Mouse (Mus musculus) adrenal gland, postnatal 4 days (tissue): ENCODE results near the gene Anp32e. TPM values are rescaled to one million over a fixed set of nuclear protein-coding genes. Genes with fewer than 3 reads are reported as not detected.
"Not testable (repeated sequence)": the region's sequence is repeated elsewhere in the genome, so short reads cannot be mapped to it uniquely, and the experiment has no call there.

ENCODE experiments used
- DNase-seq, 2 experiments: peaks; one replicate each; pipeline ENCODE4 v3.0.0; 2021 to 2022; ENCODE audit warnings: low spot score in 2 of 2, mixed read lengths in 2 of 2
- total RNA-seq, 2 experiments: library from RNA; stranded (reverse); gene quantifications; 2 replicates each; pipeline ENCODE4 v1.2.3; 2021

The Anp32e gene
- total RNA-seq, 2 experiments from 2014 or later = 145 to 146 TPM

- no peak for DNase-seq
Observed at GRCm38 (mm10) chr3:95938835-95939234, 9.8 kb downstream of the Anp32e start.

- no peak for DNase-seq
Observed at GRCm38 (mm10) chr3:95942749-95943148, 13.7 kb downstream of the Anp32e start.

- DNase-seq = no peak
Observed at GRCm38 (mm10) chr3:95943226-95943625, 14.2 kb downstream of the Anp32e start.

GRCm38 (mm10) chr3:95944742-95945141, 15.7 kb downstream of the Anp32e start:
- DNase-seq = no peak

- DNase-seq = no peak
Observed at GRCm38 (mm10) chr3:95945731-95946240, 16.7 kb downstream of the Anp32e start.

DNA sequence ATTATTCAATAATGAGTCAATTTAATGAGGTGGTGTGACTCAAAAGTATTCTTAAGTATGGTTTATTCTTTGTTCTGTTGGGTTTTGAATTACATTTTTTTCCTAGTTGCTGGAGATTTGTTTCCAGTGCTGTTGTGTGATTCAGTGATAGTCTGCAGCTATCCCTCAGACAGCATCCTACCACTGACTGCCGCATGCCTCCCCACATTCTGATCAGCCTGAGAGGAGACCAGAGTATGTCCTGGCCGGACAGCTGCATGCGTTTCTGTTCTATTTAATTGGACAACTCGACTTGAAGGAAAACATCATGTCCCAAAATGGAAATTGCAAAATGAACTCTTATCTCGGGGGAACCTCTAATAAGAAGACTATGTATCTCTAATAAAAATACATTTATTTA, 19.3 kb downstream of the Anp32e start:
- no peak for DNase-seq

GRCm38 (mm10) chr3:95950763-95951551, 21.9 kb downstream of the Anp32e start:
- peak; percentile 74 to 80 for DNase-seq

- DNase-seq = not testable (repeated sequence)
Observed at GRCm38 (mm10) chr3:95951566-95951965, 22.5 kb downstream of the Anp32e start.

- DNase-seq = no peak
Observed at GRCm38 (mm10) chr3:95953023-95953422, 24.0 kb downstream of the Anp32e start.

GRCm38 (mm10) chr3:95953522-95953921, 24.5 kb downstream of the Anp32e start:
- DNase-seq = no peak

DNA sequence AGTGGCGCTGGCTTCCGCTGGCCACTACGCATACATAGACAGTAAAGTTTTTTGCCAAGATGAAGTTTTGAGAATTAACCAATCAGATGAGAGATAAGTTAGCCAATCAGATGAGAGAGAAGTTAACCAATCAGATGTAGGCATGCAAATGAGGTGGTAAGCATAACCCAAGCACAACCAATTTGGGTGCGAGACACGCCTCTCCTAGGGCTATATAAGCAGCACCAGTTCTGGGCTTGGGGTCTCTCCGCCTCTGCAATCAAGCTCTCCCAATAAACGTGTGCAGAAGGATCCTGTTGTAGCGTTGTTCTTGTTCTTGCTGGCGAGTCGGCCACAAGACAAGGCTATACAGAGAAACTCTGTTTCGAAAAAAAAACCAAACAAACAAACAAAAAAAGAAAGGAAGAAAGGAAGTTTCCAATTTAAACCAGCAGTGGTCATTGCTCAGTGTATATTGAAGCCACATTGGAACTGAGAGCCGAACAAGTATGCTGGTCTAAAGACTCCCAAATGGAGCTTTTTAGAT, 25.7 kb downstream of the Anp32e start:
- not testable (repeated sequence) for DNase-seq

- DNase-seq = no peak
Observed at GRCm38 (mm10) chr3:95955318-95955717, 26.3 kb downstream of the Anp32e start.

DNA sequence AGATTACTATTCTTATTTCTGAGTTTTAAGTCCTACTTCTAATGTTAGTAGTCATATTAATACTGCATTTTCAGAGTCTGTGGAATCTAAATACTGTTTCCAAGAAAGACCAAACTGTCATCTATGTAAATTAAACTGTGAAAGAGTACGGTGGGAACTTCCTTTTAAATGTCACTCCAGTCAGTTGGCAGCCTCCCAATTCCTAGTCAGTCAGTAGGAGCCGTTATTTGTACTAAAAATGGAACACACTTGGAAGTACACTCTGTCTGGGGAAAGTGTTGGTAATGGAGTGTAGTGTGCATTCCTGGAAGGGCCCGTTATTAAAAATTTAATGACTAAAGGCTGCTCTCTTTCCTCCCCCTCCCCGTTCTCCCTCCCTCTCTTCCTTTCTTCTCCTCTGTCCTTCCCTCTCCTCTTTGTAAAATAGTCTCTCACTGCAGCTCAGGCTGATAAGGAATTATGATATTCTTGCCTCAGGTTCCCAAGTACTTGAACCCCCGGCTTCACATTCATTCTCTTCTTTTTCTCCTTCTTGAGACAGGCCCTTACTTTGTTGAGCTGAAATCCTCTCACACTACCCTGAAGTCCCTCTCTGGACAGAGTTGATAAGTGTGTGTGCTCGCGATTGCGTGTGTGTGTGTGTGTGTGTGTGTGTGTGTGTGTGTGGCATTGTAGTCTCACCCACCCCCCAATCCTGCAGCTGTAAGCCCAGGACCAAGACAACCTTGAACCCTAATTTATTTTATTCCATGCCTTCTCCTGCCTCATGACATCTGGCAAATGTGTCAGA, 28.5 kb downstream of the Anp32e start:
- no peak for DNase-seq

DNA sequence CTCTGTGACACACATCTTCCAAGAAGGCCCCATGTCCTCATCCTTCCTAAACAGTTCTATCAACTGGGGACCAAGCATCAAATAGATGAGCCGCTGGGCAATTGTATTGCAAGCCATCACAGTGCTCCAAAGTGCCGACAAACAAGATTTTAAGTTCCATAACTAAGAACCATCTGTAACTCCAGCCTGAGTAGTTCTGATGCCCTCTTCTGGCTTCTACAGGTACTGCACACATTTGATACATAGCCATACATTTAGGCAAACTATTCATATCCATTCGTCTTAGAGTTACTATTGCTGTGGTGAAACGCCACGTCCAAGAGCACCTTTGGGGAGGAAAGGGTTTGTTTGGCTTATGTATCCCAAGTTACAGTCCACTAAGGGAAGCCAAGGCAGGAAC, 30.0 kb downstream of the Anp32e start:
- DNase-seq = no peak

DNA sequence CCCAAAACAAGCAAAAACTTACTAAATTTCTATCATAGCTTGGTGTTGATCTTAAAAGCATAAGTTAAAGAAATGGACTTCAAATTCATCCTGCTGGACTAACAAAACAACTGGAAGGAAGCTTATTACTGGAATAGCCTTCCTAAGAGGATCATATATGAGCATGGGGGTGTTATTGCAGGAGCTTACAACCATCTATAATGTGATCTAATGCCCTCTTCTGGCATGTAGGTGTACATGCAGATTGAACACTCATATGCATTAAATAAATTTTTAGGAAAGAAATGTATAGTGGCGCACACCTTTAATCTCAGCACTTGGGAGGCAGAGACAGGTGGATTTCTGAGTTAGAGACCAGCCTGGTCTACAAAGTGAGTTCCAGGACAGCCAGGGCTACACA, 30.8 kb downstream of the Anp32e start:
- DNase-seq = no peak

- DNase-seq = not testable (repeated sequence)
Observed at GRCm38 (mm10) chr3:95962182-95962581, 33.1 kb downstream of the Anp32e start.

DNA sequence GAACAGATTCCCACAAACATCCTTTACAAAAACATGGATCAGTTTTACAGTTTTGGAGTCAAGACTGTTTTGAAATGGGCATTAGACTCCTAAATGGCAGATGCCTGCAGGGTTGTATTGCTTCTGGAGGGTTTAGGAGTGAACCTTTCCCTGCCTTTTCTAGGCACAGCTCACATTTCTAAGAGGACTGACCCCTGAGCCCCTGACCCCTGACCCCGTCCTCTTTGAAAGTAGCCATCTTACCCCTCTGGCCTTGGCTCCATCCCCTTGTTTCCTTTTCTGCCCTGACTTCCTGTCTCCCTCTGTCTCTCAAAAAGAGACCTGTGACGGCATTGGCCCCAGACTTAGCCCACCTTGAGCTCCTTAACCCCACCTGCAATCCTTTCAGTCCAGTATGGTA, 34.2 kb downstream of the Anp32e start:
- DNase-seq = no peak

DNA sequence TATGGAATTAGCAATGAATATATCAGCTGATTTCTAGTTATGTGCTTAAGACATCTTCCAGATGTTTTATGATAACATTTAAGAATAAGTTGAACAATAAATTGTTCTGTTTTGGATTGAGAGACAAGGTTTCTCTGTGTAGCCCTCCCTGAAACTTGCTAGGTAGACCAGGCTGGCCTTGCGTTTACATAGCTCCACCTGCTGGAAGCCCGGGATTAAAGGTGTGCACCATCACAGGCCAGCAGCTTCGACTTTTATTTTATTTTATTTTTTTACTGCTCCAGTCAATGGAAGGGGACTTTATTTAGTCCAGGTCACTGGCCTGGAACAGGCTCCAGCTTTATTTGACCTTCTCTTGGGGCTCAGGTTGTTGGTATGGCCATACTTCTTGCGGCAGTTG, 34.6 kb downstream of the Anp32e start:
- no peak for DNase-seq

DNA sequence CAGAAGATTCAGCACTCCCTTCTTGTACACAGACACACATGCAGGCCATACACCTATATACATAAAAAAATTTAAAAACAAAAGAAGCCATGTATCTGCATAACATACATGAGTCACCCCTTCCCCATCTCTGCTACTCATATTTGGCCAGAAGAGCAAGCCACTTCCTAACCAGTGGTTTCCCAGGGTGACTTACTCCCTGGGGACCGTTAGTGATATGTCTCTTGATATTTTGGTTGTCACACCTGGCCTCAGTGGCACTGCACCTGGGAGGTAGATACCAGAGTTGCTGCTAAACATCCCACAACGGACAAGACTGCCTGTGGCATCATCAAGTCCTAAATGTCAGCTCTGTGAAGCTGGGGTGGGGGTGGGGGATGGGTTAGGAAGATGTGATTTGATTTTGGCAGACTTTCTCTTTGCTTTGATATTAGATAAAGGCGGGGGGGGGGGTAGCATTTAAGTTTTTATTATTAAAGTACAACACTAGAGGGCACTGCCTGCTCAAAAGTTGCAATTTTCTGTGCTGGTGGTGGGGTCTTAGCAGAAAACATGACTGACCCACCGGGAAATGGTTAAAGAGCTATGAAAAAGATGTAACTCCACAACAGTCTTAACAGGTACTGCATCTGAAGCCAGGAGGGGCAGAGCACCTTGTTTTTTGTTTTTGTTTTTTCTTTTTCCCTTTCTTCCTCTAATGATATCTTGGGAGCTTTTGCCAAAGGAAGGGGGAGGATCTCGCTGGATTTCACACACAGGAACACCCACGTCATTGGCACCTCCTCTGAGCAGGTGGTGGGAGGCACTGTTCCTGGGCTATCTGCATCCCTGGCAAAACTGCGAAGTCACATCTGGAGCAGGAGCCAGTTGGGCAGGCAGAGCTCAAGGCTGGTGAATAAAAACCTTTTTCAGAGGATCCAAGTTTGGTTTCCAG, 36.7 kb downstream of the Anp32e start:
- no peak for DNase-seq

DNA sequence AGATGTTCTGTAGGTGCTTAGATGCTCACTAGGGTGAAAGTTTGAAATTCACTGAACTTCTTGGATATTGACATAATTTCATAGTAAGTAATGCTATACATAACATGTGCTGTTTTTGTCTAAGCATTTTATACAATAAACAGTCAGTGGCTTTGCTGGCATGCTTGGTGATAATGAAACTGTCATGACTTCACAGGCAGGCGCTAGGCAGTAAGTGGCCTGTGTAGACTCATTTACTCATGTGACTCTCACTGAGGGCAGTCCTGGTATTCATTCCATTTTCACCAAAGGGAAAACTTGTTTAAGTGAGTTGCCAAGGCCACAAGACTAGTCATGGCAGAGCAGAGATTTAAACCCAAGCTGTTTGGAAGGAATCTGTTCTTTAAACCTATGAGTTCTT, 40.2 kb downstream of the Anp32e start:
- DNase-seq = no peak

GRCm38 (mm10) chr3:95970661-95971060, 41.6 kb downstream of the Anp32e start:
- DNase-seq = not testable (repeated sequence)
